Mouse (Mus musculus): Measurements from ENCODE around the gene Dab2. TPM values are rescaled to one million over a fixed set of nuclear protein-coding genes. Genes with fewer than 3 reads are reported as not detected.

Gene Dab2
- polyA plus RNA-seq, 1 experiment from 2014 or later = 40.6 TPM

- ATAC-seq (ENCODE audit: low read depth) = no peak
Observed at GRCm38 (mm10) chr15:6461381-6461780, 161.8 kb downstream of the Dab2 start.

GRCm38 (mm10) chr15:6463361-6463923 is 163.9 kb downstream of the Dab2 start:
- 79% methylated on average over 3 of the region's 3 CpGs for WGBS
- H3K4me3 ChIP-seq (ENCODE audit: low read length) = no peak overlapping the region
- H3K27ac ChIP-seq (ENCODE audit: low read length) = no peak overlapping the region
- no peaks in the 10 kb centered on the region for H3K27me3 ChIP-seq (ENCODE audit: control insufficient read depth, insufficient read depth, low read depth, low read length)
- H3K4me1 ChIP-seq (replicated peaks; ENCODE audit: control insufficient read depth, insufficient read depth, low read length) = no peaks in the 10 kb centered on the region
- no peak for ATAC-seq (ENCODE audit: low read depth)
- no peak overlapping the region for H3K4me2 ChIP-seq (ENCODE audit: low read depth, low read length)
- no peak overlapping the region for H3K9ac ChIP-seq (ENCODE audit: low read length)
- H3K9me3 ChIP-seq (ENCODE audit: control insufficient read depth, low read length) = no peaks in the 10 kb centered on the region
- H3K36me3 ChIP-seq (ENCODE audit: control insufficient read depth, insufficient read depth, low read length) = no peaks in the 10 kb centered on the region

More at GRCm38 (mm10) chr15:6461381-6461780, 161.8 kb downstream of the Dab2 start:
- Histone ChIP-seq H3K27ac (ENCODE audit: low read length) (no peak overlapping the region), H3K36me3 (ENCODE audit: control insufficient read depth, insufficient read depth, low read length) (no peaks in the 10 kb centered on the region), H3K4me3 (ENCODE audit: low read length) (no peak overlapping the region), H3K4me2 (ENCODE audit: low read depth, low read length) (no peak overlapping the region), H3K27me3 (ENCODE audit: control insufficient read depth, insufficient read depth, low read depth, low read length) (no peaks in the 10 kb centered on the region), H3K4me1 (replicated peaks; ENCODE audit: control insufficient read depth, insufficient read depth, low read length) (no peaks in the 10 kb centered on the region), H3K9ac (ENCODE audit: low read length) (no peak overlapping the region), H3K9me3 (ENCODE audit: control insufficient read depth, low read length) (no peaks in the 10 kb centered on the region)
- WGBS = 52% methylated on average over 8 of the region's 8 CpGs

- no peaks in the 10 kb centered on the region for H3K36me3 ChIP-seq (ENCODE audit: control insufficient read depth, insufficient read depth, low read length)
- no peak overlapping the region for H3K9ac ChIP-seq (ENCODE audit: low read length)
- H3K27me3 ChIP-seq (ENCODE audit: control insufficient read depth, insufficient read depth, low read depth, low read length) = no peaks in the 10 kb centered on the region
- ATAC-seq (ENCODE audit: low read depth) = no peak
- H3K4me2 ChIP-seq (ENCODE audit: low read depth, low read length) = no peak overlapping the region
- H3K4me1 ChIP-seq (replicated peaks; ENCODE audit: control insufficient read depth, insufficient read depth, low read length) = no peaks in the 10 kb centered on the region
- H3K9me3 ChIP-seq (ENCODE audit: control insufficient read depth, low read length) = no peaks in the 10 kb centered on the region
- WGBS = 64% methylated on average over 10 of the region's 10 CpGs
- no peak overlapping the region for H3K4me3 ChIP-seq (ENCODE audit: low read length)
- no peak overlapping the region for H3K27ac ChIP-seq (ENCODE audit: low read length)
Observed at GRCm38 (mm10) chr15:6466995-6467394, 167.4 kb downstream of the Dab2 start.

- no peaks in the 10 kb centered on the region for H3K9me3 ChIP-seq (ENCODE audit: control insufficient read depth, low read length)
- H3K27me3 ChIP-seq (ENCODE audit: control insufficient read depth, insufficient read depth, low read depth, low read length) = no peaks in the 10 kb centered on the region
- no peaks in the 10 kb centered on the region for H3K4me1 ChIP-seq (replicated peaks; ENCODE audit: control insufficient read depth, insufficient read depth, low read length)
- WGBS = 88% methylated on average over 1 of the region's 1 CpGs
- no peak overlapping the region for H3K27ac ChIP-seq (ENCODE audit: low read length)
- H3K4me3 ChIP-seq (ENCODE audit: low read length) = no peak overlapping the region
- H3K36me3 ChIP-seq (ENCODE audit: control insufficient read depth, insufficient read depth, low read length) = no peaks in the 10 kb centered on the region
- no peak overlapping the region for H3K9ac ChIP-seq (ENCODE audit: low read length)
- no peak overlapping the region for H3K4me2 ChIP-seq (ENCODE audit: low read depth, low read length)
- ATAC-seq (ENCODE audit: low read depth) = no peak
Observed at GRCm38 (mm10) chr15:6468845-6469244, 169.3 kb downstream of the Dab2 start.

- no peak for ATAC-seq (ENCODE audit: low read depth)
- no peak overlapping the region for H3K9ac ChIP-seq (ENCODE audit: low read length)
- no peak overlapping the region for H3K4me3 ChIP-seq (ENCODE audit: low read length)
- no peaks in the 10 kb centered on the region for H3K27me3 ChIP-seq (ENCODE audit: control insufficient read depth, insufficient read depth, low read depth, low read length)
- H3K4me2 ChIP-seq (ENCODE audit: low read depth, low read length) = no peak overlapping the region
- no peaks in the 10 kb centered on the region for H3K36me3 ChIP-seq (ENCODE audit: control insufficient read depth, insufficient read depth, low read length)
- no peaks in the 10 kb centered on the region for H3K4me1 ChIP-seq (replicated peaks; ENCODE audit: control insufficient read depth, insufficient read depth, low read length)
- H3K27ac ChIP-seq (ENCODE audit: low read length) = no peak overlapping the region
- WGBS = 86% methylated on average over 3 of the region's 3 CpGs
- no peaks in the 10 kb centered on the region for H3K9me3 ChIP-seq (ENCODE audit: control insufficient read depth, low read length)
Observed at GRCm38 (mm10) chr15:6469384-6469783, 169.8 kb downstream of the Dab2 start.

GRCm38 (mm10) chr15:6483561-6483960 is 184.0 kb downstream of the Dab2 start:
- no peaks in the 10 kb centered on the region for H3K27me3 ChIP-seq (ENCODE audit: control insufficient read depth, insufficient read depth, low read depth, low read length)
- H3K27ac ChIP-seq (ENCODE audit: low read length) = no peak overlapping the region
- no peak overlapping the region for H3K4me2 ChIP-seq (ENCODE audit: low read depth, low read length)
- H3K4me3 ChIP-seq (ENCODE audit: low read length) = no peak overlapping the region
- H3K4me1 ChIP-seq (replicated peaks; ENCODE audit: control insufficient read depth, insufficient read depth, low read length) = no peaks in the 10 kb centered on the region
- WGBS = 51% methylated on average over 3 of the region's 3 CpGs
- no peaks in the 10 kb centered on the region for H3K36me3 ChIP-seq (ENCODE audit: control insufficient read depth, insufficient read depth, low read length)
- no peak overlapping the region for H3K9ac ChIP-seq (ENCODE audit: low read length)
- ATAC-seq (ENCODE audit: low read depth) = no peak
- H3K9me3 ChIP-seq (ENCODE audit: control insufficient read depth, low read length) = no peaks in the 10 kb centered on the region

Other genes starting within 250 kb of the Dab2 start
- 0.20 TPM in 1 of 2 replicates, not detected in the other for gene C9, start 145.5 kb downstream of the Dab2 start, polyA plus RNA-seq (2015; fragmentation: Nextera tagmentation; extraction: Ambion mirVana)
- 7.9 and 9.2 TPM in 2 replicates for gene Fyb, start 223.1 kb downstream of the Dab2 start, polyA plus RNA-seq (2015; fragmentation: Nextera tagmentation; extraction: Ambion mirVana)

All from lung, embryonic 16.5 days (tissue).